Mouse (Mus musculus): ENCODE measurements around the gene Fam71f2. TPM values are rescaled to one million over a fixed set of nuclear protein-coding genes. Genes with fewer than 3 reads are reported as not detected.

Fam71f2 gene
- total RNA-seq (2022): under 1 TPM in 3 of 4 experiments, not detected in 1; 0.57 to 0.68 (median 0.67) TPM

- DNase-seq (ENCODE audit: low spot score in 2 of 2): no peak
These were observed at the start of gene Fam71f2 for GRCm38 (mm10) chr6:29279293-29279692. Gene Fam71f2, plus strand, starts transcription at chr6:29279593.

- no peak for DNase-seq (ENCODE audit: low spot score in 2 of 2)
These were observed 49.0 kb upstream of the Fam71f2 start for GRCm38 (mm10) chr6:29230386-29230785.

- DNase-seq (ENCODE audit: low spot score in 2 of 2): no peak
These were observed 47.6 kb upstream of the Fam71f2 start for GRCm38 (mm10) chr6:29231799-29232198.

DNA sequence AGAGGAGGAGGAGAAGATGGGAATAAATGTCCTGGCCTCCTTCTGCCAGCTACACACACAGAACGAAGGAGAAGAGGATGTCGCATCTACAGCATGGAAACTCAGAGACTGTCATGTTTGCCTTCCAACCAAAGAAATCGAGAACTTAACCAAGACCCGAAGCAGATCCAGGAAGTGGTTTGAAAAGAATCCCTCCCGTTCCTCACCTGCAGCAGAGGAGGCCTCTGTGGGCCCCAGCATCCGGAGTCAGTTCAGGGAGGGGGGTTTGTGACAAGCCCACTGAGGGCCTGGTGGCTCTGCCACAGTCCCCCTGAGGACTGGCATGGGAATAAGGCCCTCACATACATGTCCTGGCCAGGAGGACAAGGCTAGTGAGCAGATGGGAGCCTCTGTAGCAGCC is 47.1 kb upstream of the Fam71f2 start:
- DNase-seq (ENCODE audit: low spot score in 2 of 2): no peak

GRCm38 (mm10) chr6:29233710-29234109 is 45.7 kb upstream of the Fam71f2 start:
- no peak for DNase-seq (ENCODE audit: low spot score in 2 of 2)

- no peak for DNase-seq (ENCODE audit: low spot score in 2 of 2)
These were observed 45.1 kb upstream of the Fam71f2 start for GRCm38 (mm10) chr6:29234272-29234671.

GRCm38 (mm10) chr6:29240806-29241205 is 38.6 kb upstream of the Fam71f2 start:
- no peak for DNase-seq (ENCODE audit: low spot score in 2 of 2)

DNA sequence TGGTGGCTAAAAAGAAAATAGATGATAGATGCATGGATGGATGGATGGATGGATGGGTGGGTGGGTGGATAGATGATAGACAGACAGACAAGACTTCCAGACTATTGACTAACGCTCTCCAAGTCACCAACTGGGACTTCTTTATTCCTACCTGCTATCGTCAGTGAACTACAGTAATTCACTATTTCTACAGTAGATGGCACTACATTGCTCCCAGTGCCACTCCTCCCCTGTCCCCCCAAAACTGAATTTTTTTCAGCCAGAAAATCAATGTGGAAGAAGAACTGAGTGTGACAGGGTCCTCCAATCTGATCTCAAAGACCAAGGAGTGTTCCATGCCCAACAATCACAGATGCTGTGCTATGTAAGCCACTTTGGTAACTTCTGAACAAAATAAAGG is 37.7 kb upstream of the Fam71f2 start:
- no peak for DNase-seq (ENCODE audit: low spot score in 2 of 2)

GRCm38 (mm10) chr6:29242265-29242664 is 37.1 kb upstream of the Fam71f2 start:
- DNase-seq (ENCODE audit: low spot score in 2 of 2): no peak

- DNase-seq (ENCODE audit: low spot score in 2 of 2): no peak
These were observed 33.9 kb upstream of the Fam71f2 start for GRCm38 (mm10) chr6:29245272-29246120.

DNA sequence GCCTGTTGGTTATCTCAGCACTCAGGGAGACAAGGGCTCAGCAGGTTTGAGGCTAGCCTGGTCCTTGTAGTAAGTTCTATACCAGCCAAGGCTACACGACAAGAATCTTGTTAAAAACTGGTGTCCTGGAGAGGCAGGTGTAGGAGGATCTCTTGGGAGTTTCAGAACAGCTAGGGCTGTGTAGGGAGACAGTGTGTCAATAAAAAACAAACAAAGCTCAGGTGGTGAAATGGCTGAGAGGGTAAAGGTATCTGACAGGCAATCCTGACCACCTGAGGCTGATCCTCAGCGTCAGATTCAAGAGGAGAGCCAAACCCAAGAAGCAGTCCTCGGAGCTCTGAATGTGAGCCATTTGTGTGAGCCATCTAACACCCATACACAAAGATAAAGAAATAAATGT is 33.2 kb upstream of the Fam71f2 start:
- no peak for DNase-seq (ENCODE audit: low spot score in 2 of 2)

- DNase-seq (ENCODE audit: low spot score in 2 of 2): no peak
These were observed 32.8 kb upstream of the Fam71f2 start for GRCm38 (mm10) chr6:29246585-29246984.

- DNase-seq (ENCODE audit: low spot score in 2 of 2): no peak
These were observed 32.3 kb upstream of the Fam71f2 start for GRCm38 (mm10) chr6:29247072-29247471.

DNA sequence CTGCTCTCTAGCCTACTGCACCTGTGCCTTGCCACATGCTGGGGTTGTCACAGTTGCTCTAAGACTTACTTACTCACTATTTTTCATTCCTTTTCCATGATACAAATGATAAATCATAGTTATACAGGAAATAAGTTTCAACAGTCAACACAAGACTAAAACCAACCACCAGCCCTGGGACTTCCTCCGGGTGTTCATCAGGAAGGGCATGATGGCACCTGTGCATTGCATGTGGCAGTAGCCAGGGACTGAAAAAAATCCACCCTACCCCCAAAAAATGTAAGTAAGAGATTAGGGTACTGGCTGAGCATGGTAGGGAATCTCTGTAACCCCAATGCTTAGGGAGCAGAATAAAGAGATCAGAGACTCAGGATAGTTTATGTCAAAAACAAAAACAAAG is 20.0 kb upstream of the Fam71f2 start:
- DNase-seq (ENCODE audit: low spot score in 2 of 2): no peak

- no peak for DNase-seq (ENCODE audit: low spot score in 2 of 2)
These were observed 17.6 kb upstream of the Fam71f2 start for GRCm38 (mm10) chr6:29261831-29262230.

DNA sequence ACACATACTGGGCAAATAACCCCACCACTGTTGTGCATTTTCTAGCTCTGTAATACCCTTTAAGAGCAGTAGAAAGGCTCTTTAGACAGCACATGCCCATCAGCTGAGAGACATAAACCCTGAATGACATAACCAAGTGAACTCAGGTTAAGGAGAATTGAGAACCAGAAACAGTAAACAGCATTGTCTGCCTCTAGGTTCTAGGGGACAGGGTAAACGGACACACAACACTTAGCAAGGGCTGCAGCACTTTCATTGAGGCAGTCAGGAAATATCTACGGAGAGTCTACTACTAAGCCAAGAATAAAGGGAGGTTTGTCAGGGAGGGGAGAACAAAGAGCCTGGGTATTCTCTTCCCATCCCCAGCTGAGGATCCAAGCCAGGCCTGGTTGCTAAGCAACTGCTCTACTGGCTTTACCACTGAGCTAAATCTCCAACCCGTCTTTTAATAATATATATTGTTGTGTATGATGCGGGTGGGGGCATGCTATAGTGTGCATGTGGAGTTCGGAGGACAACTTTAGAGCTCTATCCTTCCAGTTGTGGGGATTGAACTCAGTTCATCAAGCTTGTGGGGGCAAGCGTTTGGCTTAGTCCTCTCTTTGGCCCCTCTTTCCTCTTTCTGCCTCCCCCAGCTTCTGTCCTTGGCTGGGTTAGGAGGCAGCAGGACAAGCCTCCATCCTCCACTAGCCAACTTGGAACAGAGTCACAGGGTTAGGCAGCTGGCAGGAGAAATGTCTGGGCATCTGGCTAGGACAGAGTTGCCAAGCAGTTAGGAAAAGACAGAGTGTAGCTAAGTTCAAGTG is 15.5 kb upstream of the Fam71f2 start:
- peak in 1 of 2 experiments; percentile 47 for DNase-seq (ENCODE audit: low spot score in 2 of 2)

- no peak for DNase-seq (ENCODE audit: low spot score in 2 of 2)
These were observed 15.0 kb upstream of the Fam71f2 start for GRCm38 (mm10) chr6:29264456-29264781.

GRCm38 (mm10) chr6:29266936-29267335 is 12.5 kb upstream of the Fam71f2 start:
- no peak for DNase-seq (ENCODE audit: low spot score in 2 of 2)

DNA sequence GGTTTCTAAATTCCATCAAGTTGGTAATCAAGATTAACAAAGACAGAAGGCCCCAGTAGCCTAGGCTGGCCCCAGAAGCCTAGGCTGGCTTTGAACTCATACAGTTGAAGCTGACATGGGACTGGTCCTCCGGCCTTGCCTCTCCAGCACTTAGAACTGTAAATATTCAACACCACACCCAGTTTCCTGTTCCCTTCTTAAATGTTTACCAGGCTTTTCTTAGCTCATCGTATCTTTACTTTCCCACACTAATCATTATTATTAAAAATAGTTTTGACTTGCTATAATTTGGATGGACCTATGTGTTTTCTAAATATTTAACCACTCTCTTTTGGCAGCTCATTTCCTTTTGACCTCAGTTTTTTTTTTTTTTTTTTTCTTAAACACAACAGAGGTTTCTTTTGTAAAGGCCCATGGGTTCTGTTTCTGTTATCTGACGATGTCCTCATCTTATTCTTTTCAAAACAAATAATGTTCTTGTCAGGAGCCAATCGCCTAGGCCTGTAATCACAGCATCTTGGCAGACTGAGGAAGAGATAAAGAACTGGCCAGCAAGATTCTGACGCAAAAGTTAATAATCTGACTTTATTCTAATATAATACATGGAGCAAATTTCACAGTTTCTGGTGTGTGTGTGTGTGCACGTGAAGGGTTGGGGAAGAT is 10.3 kb upstream of the Fam71f2 start:
- DNase-seq (ENCODE audit: low spot score in 2 of 2): no peak

- no peak for DNase-seq (ENCODE audit: low spot score in 2 of 2)
These were observed 8.4 kb upstream of the Fam71f2 start for GRCm38 (mm10) chr6:29270961-29271360.

DNA sequence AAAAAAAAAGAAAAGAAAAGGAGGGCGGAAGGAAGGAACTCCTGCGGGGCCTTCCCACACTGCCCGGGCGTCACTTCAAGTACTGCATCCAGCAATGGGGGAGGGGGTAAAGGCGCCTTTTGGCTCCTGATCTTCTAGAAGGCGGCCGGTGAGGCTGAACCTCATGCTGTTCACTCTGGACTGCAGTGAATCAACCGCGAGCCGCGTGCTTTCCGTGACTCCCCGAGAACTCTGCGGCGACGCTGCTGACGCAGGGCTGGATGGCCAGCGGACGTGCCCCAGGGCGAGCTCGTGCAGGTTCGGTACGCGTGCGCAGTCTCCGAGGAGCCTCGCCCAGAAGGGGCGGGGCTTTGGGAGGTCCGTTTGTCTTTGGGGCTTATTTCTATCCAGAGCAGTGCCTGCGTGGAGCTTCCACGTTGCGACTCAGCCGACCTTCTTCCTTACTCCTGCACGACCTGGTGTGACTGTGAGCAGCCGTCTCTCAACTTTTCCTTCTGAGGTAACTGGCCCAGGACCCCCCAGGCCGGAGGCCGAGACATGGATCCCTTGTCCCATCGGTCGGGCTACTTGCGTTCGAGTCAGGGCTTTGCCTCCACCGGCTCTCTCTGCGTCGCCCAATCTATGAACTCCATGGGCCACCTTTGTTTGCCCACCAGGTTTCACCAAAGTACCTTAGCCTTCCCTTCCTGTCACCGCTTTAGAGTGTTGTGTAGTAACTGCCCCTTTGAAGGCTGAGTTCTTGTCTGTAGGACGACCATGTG is 6.9 kb upstream of the Fam71f2 start, which contains the start of gene Hilpda:
Hilpda (plus strand) TSS at position 177 of the 761 bp plus-strand sequence.
- peak; percentile 76 to 87 for DNase-seq (ENCODE audit: low spot score in 2 of 2)

Data from left cerebral cortex, adult 8-10 months (tissue).